Mouse (Mus musculus) liver, adult 2 months (tissue): Measurements from ENCODE around the gene Prr5l.

ENCODE experiments used
- CTCF ChIP-seq: fragments of 200-500 bp; IDR thresholded peaks from 2 replicates; pipeline ENCODE4 v1.5.1; 2011; ENCODE audit warnings: low read depth, low read length, control low read depth
- POLR2A ChIP-seq: fragments of 200-500 bp; IDR thresholded peaks from 2 replicates; pipeline ENCODE4 v1.6.1; 2011; ENCODE audit warnings: low read length, control low read depth; ENCODE audit not compliant: insufficient read depth; ENCODE audit errors: extremely low read depth

DNA sequence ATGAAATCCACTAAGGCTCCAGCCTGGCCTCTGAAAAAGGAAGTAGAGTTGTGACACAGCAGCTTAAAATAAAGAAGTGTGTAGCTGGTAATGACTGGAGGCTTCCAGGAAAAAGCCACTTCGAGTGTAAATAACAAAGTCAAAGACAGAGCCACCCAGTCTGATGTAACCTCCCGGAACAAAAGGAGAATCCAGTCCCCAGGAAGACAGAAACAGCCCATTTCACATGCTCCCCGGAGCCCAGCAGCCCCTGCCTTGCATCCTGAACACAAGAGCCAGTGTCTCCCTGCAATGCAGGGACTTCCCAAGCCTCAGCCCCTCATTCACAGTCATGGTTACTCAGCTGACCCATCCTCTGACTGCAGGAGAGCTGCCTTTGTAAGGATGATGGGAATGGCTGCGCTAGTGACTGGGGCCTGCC, 101.5 kb downstream of the Prr5l start:
- TF ChIP-seq POLR2A (no peak), CTCF (no peak)
